Mouse (Mus musculus): ENCODE measurements around the gene Magi1. TPM values are rescaled to one million over a fixed set of nuclear protein-coding genes. Genes with fewer than 3 reads are reported as not detected.

The Magi1 gene
- polyA plus RNA-seq, 1 experiment from 2014 or later = 6.2 TPM

- H3K27ac ChIP-seq = no peak overlapping the region
- H3K36me3 ChIP-seq (ENCODE audit: insufficient read depth, low read length) = no peaks in the 10 kb centered on the region
- WGBS = 39% methylated on average over 8 of the region's 8 CpGs
- TF ChIP-seq CTCF (IDR thresholded peaks at IDR 0.05; ENCODE audit: low read depth) = no peak
- no peaks in the 10 kb centered on the region for H3K9me3 ChIP-seq (replicated peaks; ENCODE audit: low read length)
- no peak for DNase-seq (ENCODE audit: low spot score)
- no peaks in the 10 kb centered on the region for H3K27me3 ChIP-seq (ENCODE audit: insufficient read depth, low read length)
- no peak for ATAC-seq (replicated peaks; ENCODE audit: low FRiP score, low read depth)
- H3K4me3 ChIP-seq (replicated peaks; ENCODE audit: low read depth, low read length) = no peak overlapping the region
- no peak overlapping the region for H3K4me2 ChIP-seq (ENCODE audit: low read length)
- no peak overlapping the region for H3K9ac ChIP-seq (ENCODE audit: low read depth, low read length)
- H3K4me1 ChIP-seq (replicated peaks; ENCODE audit: insufficient read depth, low read length) = 0 out of 2 replicates have a peak, but pooled peaks cover 3% of the 10 kb centered on the region
Observed at GRCm38 (mm10) chr6:94171250-94171649, 112.5 kb downstream of the Magi1 start.

GRCm38 (mm10) chr6:94169581-94170194 is 114.0 kb downstream of the Magi1 start:
- TF ChIP-seq CTCF (IDR thresholded peaks at IDR 0.05; ENCODE audit: low read depth) = peak; percentile 45
- 72% methylated on average over 9 of the region's 9 CpGs for WGBS
- Histone ChIP-seq H3K9ac (ENCODE audit: low read depth, low read length) (no peak overlapping the region), H3K27me3 (ENCODE audit: insufficient read depth, low read length) (no peaks in the 10 kb centered on the region), H3K4me2 (ENCODE audit: low read length) (no peak overlapping the region), H3K36me3 (ENCODE audit: insufficient read depth, low read length) (no peaks in the 10 kb centered on the region), H3K4me1 (replicated peaks; ENCODE audit: insufficient read depth, low read length) (peaks cover under 1% of the 10 kb centered on the region; the same call in 1 of the 2 replicates), H3K9me3 (replicated peaks; ENCODE audit: low read length) (no peaks in the 10 kb centered on the region), H3K27ac (no peak overlapping the region), H3K4me3 (replicated peaks; ENCODE audit: low read depth, low read length) (no peak overlapping the region)
- DNase-seq (ENCODE audit: low spot score) (no peak), ATAC-seq (replicated peaks; ENCODE audit: low FRiP score, low read depth) (no peak)

- no peak overlapping the region for H3K27ac ChIP-seq
- WGBS = 91% methylated on average over 1 of the region's 1 CpGs
- H3K27me3 ChIP-seq (ENCODE audit: insufficient read depth, low read length) = no peaks in the 10 kb centered on the region
- no peaks in the 10 kb centered on the region for H3K9me3 ChIP-seq (replicated peaks; ENCODE audit: low read length)
- H3K9ac ChIP-seq (ENCODE audit: low read depth, low read length) = no peak overlapping the region
- H3K4me1 ChIP-seq (replicated peaks; ENCODE audit: insufficient read depth, low read length) = peaks cover 8% of the 10 kb centered on the region; the same call in 1 of the 2 replicates
- no peak overlapping the region for H3K4me2 ChIP-seq (ENCODE audit: low read length)
- H3K4me3 ChIP-seq (replicated peaks; ENCODE audit: low read depth, low read length) = no peak overlapping the region
- ATAC-seq (replicated peaks; ENCODE audit: low FRiP score, low read depth) (no peak), DNase-seq (ENCODE audit: low spot score) (no peak)
- no peak for TF ChIP-seq CTCF (IDR thresholded peaks at IDR 0.05; ENCODE audit: low read depth)
- no peaks in the 10 kb centered on the region for H3K36me3 ChIP-seq (ENCODE audit: insufficient read depth, low read length)
Observed at GRCm38 (mm10) chr6:94165951-94166350, 117.8 kb downstream of the Magi1 start.

- Histone ChIP-seq H3K4me3 (replicated peaks; ENCODE audit: low read depth, low read length) (no peak overlapping the region), H3K9me3 (replicated peaks; ENCODE audit: low read length) (no peaks in the 10 kb centered on the region), H3K36me3 (ENCODE audit: insufficient read depth, low read length) (no peaks in the 10 kb centered on the region), H3K4me1 (replicated peaks; ENCODE audit: insufficient read depth, low read length) (peaks cover 8% of the 10 kb centered on the region; the same call in 1 of the 2 replicates), H3K27me3 (ENCODE audit: insufficient read depth, low read length) (no peaks in the 10 kb centered on the region), H3K9ac (ENCODE audit: low read depth, low read length) (no peak overlapping the region), H3K27ac (no peak overlapping the region), H3K4me2 (ENCODE audit: low read length) (no peak overlapping the region)
- DNase-seq (ENCODE audit: low spot score) (no peak), ATAC-seq (replicated peaks; ENCODE audit: low FRiP score, low read depth) (no peak)
- 78% methylated on average over 9 of the region's 9 CpGs for WGBS
- no peak for TF ChIP-seq CTCF (IDR thresholded peaks at IDR 0.05; ENCODE audit: low read depth)
Observed at GRCm38 (mm10) chr6:94164753-94165536, 118.8 kb downstream of the Magi1 start.

- H3K4me1 ChIP-seq (replicated peaks; ENCODE audit: insufficient read depth, low read length) = peaks cover 8% of the 10 kb centered on the region; the same call in 1 of the 2 replicates
- H3K27ac ChIP-seq = no peak overlapping the region
- no peak overlapping the region for H3K4me3 ChIP-seq (replicated peaks; ENCODE audit: low read depth, low read length)
- no peaks in the 10 kb centered on the region for H3K9me3 ChIP-seq (replicated peaks; ENCODE audit: low read length)
- TF ChIP-seq CTCF (IDR thresholded peaks at IDR 0.05; ENCODE audit: low read depth) = no peak
- no peak overlapping the region for H3K9ac ChIP-seq (ENCODE audit: low read depth, low read length)
- 36% methylated on average over 9 of the region's 9 CpGs for WGBS
- ATAC-seq (replicated peaks; ENCODE audit: low FRiP score, low read depth) = no peak
- peak overlapping the region; percentile 25 for H3K4me2 ChIP-seq (ENCODE audit: low read length)
- H3K36me3 ChIP-seq (ENCODE audit: insufficient read depth, low read length) = no peaks in the 10 kb centered on the region
- DNase-seq (ENCODE audit: low spot score) = peak; percentile 35
- no peaks in the 10 kb centered on the region for H3K27me3 ChIP-seq (ENCODE audit: insufficient read depth, low read length)
Observed at GRCm38 (mm10) chr6:94163325-94163995, 120.3 kb downstream of the Magi1 start.

- no peak for TF ChIP-seq CTCF (IDR thresholded peaks at IDR 0.05; ENCODE audit: low read depth)
- Histone ChIP-seq H3K36me3 (ENCODE audit: insufficient read depth, low read length) (no peaks in the 10 kb centered on the region), H3K4me2 (ENCODE audit: low read length) (peak overlapping the region; percentile 25), H3K9ac (ENCODE audit: low read depth, low read length) (no peak overlapping the region), H3K4me1 (replicated peaks; ENCODE audit: insufficient read depth, low read length) (peaks cover 8% of the 10 kb centered on the region; the same call in 1 of the 2 replicates), H3K27me3 (ENCODE audit: insufficient read depth, low read length) (no peaks in the 10 kb centered on the region), H3K4me3 (replicated peaks; ENCODE audit: low read depth, low read length) (no peak overlapping the region), H3K27ac (no peak overlapping the region), H3K9me3 (replicated peaks; ENCODE audit: low read length) (no peaks in the 10 kb centered on the region)
- WGBS = 56% methylated on average over 8 of the region's 8 CpGs
- DNase-seq (ENCODE audit: low spot score) (no peak), ATAC-seq (replicated peaks; ENCODE audit: low FRiP score, low read depth) (no peak)
Observed at GRCm38 (mm10) chr6:94162918-94163317, 120.8 kb downstream of the Magi1 start.

Measured in kidney, postnatal 0 days (tissue).